Mouse (Mus musculus) C2C12 (cell line): ENCODE measurements around the gene Sigmar1.

Source experiments
- CTCF ChIP-seq: IDR thresholded peaks from one replicate; pipeline ENCODE4 v1.5.1; 2011; ENCODE audit not compliant: control insufficient read depth, insufficient read depth, insufficient read length
- FOSL1 ChIP-seq: IDR thresholded peaks from one replicate; pipeline ENCODE4 v1.8.0; 2011; ENCODE audit warnings: mild to moderate bottlenecking, low read length; ENCODE audit not compliant: poor library complexity, insufficient read depth, severe bottlenecking

GRCm38 (mm10) chr4:41722918-41723351 lies 33.0 kb downstream of the Sigmar1 start, which contains the start of gene Dctn3:
- no peak for TF ChIP-seq CTCF
- TF ChIP-seq FOSL1 = no peak
